Mouse (Mus musculus): Measurements from ENCODE around the gene Lrrc19.

DNA sequence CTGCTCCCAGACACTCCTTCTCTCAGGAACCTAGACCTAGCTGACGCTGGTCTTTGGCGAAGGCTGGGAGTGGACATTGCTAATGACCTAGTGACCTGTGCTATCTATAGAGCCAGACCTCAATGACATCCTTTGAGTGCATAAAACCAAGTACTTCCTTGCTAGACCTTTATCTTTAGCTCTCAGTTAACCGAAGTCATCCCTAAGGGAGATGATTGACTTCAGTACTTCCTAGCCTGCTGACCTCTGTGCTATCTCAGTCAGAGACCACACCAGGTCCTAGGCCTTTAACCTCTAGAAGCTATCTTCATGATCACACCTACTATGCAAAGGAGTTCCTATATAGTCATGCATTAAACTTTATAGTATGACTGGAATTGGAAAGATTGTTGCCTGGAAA, 39.6 kb downstream of the Lrrc19 start:
- TF ChIP-seq POLR2A (IDR thresholded peaks at IDR 0.05; ENCODE audit: insufficient read length, low read depth) (no peak), E2F4 (IDR thresholded peaks at IDR 0.05; ENCODE audit: insufficient read depth) (no peak), POLR2AphosphoS2 (IDR thresholded peaks at IDR 0.05; ENCODE audit: insufficient read length, low read depth) (no peak), CEBPB (IDR thresholded peaks at IDR 0.05; ENCODE audit: insufficient read depth, poor library complexity, severe bottlenecking) (no peak), TCF12 (IDR thresholded peaks at IDR 0.05; ENCODE audit: insufficient read depth, poor library complexity, severe bottlenecking) (no peak), MAX (IDR thresholded peaks at IDR 0.05; ENCODE audit: low read depth) (no peak), TCF3 (IDR thresholded peaks at IDR 0.05; ENCODE audit: insufficient read length, low read depth) (no peak), MYOG (IDR thresholded peaks at IDR 0.05; ENCODE audit: control insufficient read depth in 1 of 3, insufficient read depth in 1 of 3, insufficient read length in 2 of 3, low read depth in 2 of 3) (no peak), REST (IDR thresholded peaks at IDR 0.05; ENCODE audit: insufficient read depth, insufficient read length) (no peak), USF1 (IDR thresholded peaks at IDR 0.05; ENCODE audit: low read depth) (no peak), MYOD1 (IDR thresholded peaks at IDR 0.05; ENCODE audit: control insufficient read depth in 1 of 3, insufficient read length in 2 of 3, low read depth in 2 of 3) (no peak)
